Mouse (Mus musculus) myocyte (in vitro differentiated cells): Measurements from ENCODE around the gene Stab2.

Source experiments
- E2F4 ChIP-seq: IDR thresholded peaks from one replicate; pipeline ENCODE4 v1.6.1; 2011; ENCODE audit warnings: mild to moderate bottlenecking, control low read depth, moderate library complexity; ENCODE audit not compliant: insufficient read depth
- MAX ChIP-seq: IDR thresholded peaks from one replicate; pipeline ENCODE4 v1.6.1; 2011; ENCODE audit warnings: low read depth, mild to moderate bottlenecking, control low read depth
- MYOG ChIP-seq, 3 experiments: IDR thresholded peaks; one replicate each; pipeline ENCODE4 v1.6.1; 2011; ENCODE audit warnings: control low read depth in 2 of 3, low read depth in 2 of 3, mild to moderate bottlenecking in 2 of 3; ENCODE audit not compliant: insufficient read length in 2 of 3, control insufficient read depth in 1 of 3, insufficient read depth in 1 of 3
- POLR2A ChIP-seq: IDR thresholded peaks from one replicate; pipeline ENCODE4 v1.6.1; 2011; ENCODE audit warnings: low read depth, mild to moderate bottlenecking, control low read depth, moderate library complexity; ENCODE audit not compliant: insufficient read length
- SRF ChIP-seq: IDR thresholded peaks from one replicate; pipeline ENCODE4 v1.6.1; 2011; ENCODE audit warnings: low read depth; ENCODE audit not compliant: control insufficient read depth, insufficient read length
- TCF12 ChIP-seq: IDR thresholded peaks from one replicate; pipeline ENCODE4 v1.6.1; 2011; ENCODE audit warnings: mild to moderate bottlenecking, control low read depth; ENCODE audit not compliant: poor library complexity, insufficient read depth, severe bottlenecking
- USF1 ChIP-seq: IDR thresholded peaks from one replicate; pipeline ENCODE4 v1.6.1; 2011; ENCODE audit warnings: low read depth, mild to moderate bottlenecking, control low read depth, moderate library complexity

DNA sequence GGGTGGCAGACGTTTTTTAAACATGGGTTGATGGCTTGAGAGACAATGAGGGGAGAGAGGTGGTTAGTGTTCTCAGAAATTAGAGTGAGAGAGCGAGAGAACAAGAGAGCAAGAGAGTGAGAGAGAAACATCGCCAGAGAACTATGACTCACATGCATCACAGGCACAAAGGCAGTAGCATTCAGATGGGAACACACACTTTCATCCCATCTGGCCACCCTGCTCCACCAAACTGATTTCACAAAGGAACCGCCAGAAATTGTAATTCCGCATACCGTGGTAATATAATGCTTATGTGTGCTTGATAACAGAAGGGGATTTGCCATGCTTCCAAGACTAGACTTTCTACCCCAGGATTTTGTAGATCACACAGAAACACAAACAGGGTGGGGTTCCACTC lies 38.5 kb downstream of the Stab2 start:
- no peak for TF ChIP-seq POLR2A
- TF ChIP-seq MAX, result no peak
- TF ChIP-seq E2F4, result no peak
- TF ChIP-seq MYOG (IDR thresholded peaks at IDR 0.05; ENCODE audit: control insufficient read depth in 1 of 3, insufficient read depth in 1 of 3, insufficient read length in 2 of 3, low read depth in 2 of 3), result no peak
- TF ChIP-seq USF1, result no peak
- TF ChIP-seq SRF, result no peak
- TF ChIP-seq TCF12, result no peak
